Mouse (Mus musculus): ENCODE data around the gene Fyn. TPM values are rescaled to one million over a fixed set of nuclear protein-coding genes. Genes with fewer than 3 reads are reported as not detected.
A peak's percentile ranks its signal among the peaks of the same experiment; 100 is the strongest.

Gene Fyn
- polyA plus RNA-seq, 1 experiment from 2014 or later, result 61.4 TPM

GRCm38 (mm10) chr10:39612989-39613831, 244.6 kb downstream of the Fyn start:
- peak overlapping the region; percentile 45 for H3K4me2 ChIP-seq
- H3K27me3 ChIP-seq, result no peaks in the 10 kb centered on the region
- H3K4me1 ChIP-seq, result peaks cover 24% of the 10 kb centered on the region
- H3K27ac ChIP-seq, result peak overlapping the region; percentile 31; the same call in 1 of the 2 replicates
- H3K4me3 ChIP-seq, result no peak overlapping the region
- peak; percentile 41 for ATAC-seq
- 0 out of 2 replicates have a peak, but pooled peaks cover 4% of the 10 kb centered on the region for H3K9me3 ChIP-seq (replicated peaks)
- WGBS, result 16% methylated on average over 26 of the region's 26 CpGs
- H3K36me3 ChIP-seq (ENCODE audit: poor library complexity, severe bottlenecking), result no peaks in the 10 kb centered on the region
- H3K9ac ChIP-seq, result peak overlapping the region; percentile 26; the same call in 1 of the 2 replicates

DNA sequence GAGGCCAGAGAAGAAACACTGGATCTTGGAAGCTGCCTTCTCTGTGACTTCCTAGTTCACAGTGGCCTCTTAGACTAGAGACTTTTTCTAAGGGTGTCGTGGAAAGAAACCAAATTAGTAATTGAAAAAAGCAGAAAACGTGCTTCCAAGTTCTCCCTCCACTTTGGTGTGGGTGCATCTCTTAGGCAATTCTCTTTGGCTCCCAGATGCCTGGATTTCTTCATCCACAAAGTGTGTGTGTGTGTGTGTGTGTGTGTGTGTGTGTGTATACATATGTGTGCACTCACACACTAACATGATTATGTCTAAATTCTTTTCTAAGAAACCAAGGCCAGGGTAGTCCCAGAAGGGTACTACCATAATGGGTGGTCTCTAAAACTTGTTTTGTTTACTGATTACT, 245.3 kb downstream of the Fyn start:
- no peak for ATAC-seq
- peak overlapping the region; percentile 45 for H3K4me2 ChIP-seq
- H3K4me3 ChIP-seq, result no peak overlapping the region
- WGBS, result 32% methylated on average over 2 of the region's 2 CpGs
- no peaks in the 10 kb centered on the region for H3K36me3 ChIP-seq (ENCODE audit: poor library complexity, severe bottlenecking)
- H3K27ac ChIP-seq, result 0 out of 2 replicates have a peak overlapping the region, but pooled peaks have one; percentile 10
- no peaks in the 10 kb centered on the region for H3K27me3 ChIP-seq
- 0 out of 2 replicates have a peak, but pooled peaks cover 1% of the 10 kb centered on the region for H3K9me3 ChIP-seq (replicated peaks)
- H3K4me1 ChIP-seq, result peaks cover 27% of the 10 kb centered on the region
- no peak overlapping the region for H3K9ac ChIP-seq

DNA sequence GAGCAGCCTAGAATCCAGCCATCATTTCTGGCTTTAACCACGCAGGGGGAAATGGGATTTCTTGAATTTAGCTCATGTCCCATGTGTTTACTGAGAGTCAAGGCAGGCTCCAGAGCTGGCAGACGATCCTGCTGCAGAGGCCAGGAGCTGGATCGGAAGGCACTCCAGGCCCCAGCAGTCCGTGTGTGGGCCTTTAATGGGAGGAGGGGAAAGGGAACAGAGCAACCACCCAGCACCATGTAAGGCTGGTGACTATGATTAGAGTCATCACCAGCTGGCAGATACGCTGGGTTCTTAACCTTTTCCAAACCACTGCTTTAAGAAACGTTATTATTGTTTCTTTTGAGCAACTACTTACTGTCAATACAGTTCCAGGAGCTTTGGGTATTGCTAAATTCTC, 246.0 kb downstream of the Fyn start:
- Histone ChIP-seq H3K4me1 (peaks cover 27% of the 10 kb centered on the region), H3K27me3 (no peaks in the 10 kb centered on the region), H3K36me3 (ENCODE audit: poor library complexity, severe bottlenecking) (no peaks in the 10 kb centered on the region), H3K9me3 (replicated peaks) (no peaks in the 10 kb centered on the region), H3K4me3 (no peak overlapping the region), H3K4me2 (no peak overlapping the region), H3K9ac (no peak overlapping the region), H3K27ac (no peak overlapping the region)
- 35% methylated on average over 6 of the region's 6 CpGs for WGBS
- ATAC-seq, result no peak

Other genes starting within 250 kb of the Fyn start
- 26.2 and 27.4 TPM in 2 replicates for gene Fam229b, start 234.9 kb upstream of the Fyn start, polyA plus RNA-seq (2015; fragmentation: Nextera tagmentation; extraction: Ambion mirVana)
- gene Tube1, start 234.9 kb upstream of the Fyn start, polyA plus RNA-seq (2015; fragmentation: Nextera tagmentation; extraction: Ambion mirVana), result 14.4 and 18.5 TPM in 2 replicates
- 0.28 TPM in 1 of 2 replicates, not detected in the other for gene Ccn6, start 205.1 kb upstream of the Fyn start, polyA plus RNA-seq (2015; fragmentation: Nextera tagmentation; extraction: Ambion mirVana)
- 3.6 and 4.6 TPM in 2 replicates for gene Traf3ip2, start 244.1 kb downstream of the Fyn start, polyA plus RNA-seq (2015; fragmentation: Nextera tagmentation; extraction: Ambion mirVana)

All from forebrain, embryonic 13.5 days (tissue).